Mouse (Mus musculus) layer of hippocampus, postnatal 10 days (tissue): ENCODE results near the gene Cd3d. TPM values are rescaled to one million over a fixed set of nuclear protein-coding genes. Genes with fewer than 3 reads are reported as not detected.
"Not testable (repeated sequence)": the region's sequence is repeated elsewhere in the genome, so short reads cannot be mapped to it uniquely, and the experiment has no call there.

Source experiments
- DNase-seq, 2 experiments: peaks; one replicate each; pipeline ENCODE4 v3.0.0; 2021; ENCODE audit warnings: low spot score in 2 of 2
- long read RNA-seq: library from polyadenylated mRNA; stranded (forward); transcript quantifications from one replicate; pipeline ENCODE4 v2.0.0, GENCODE M21; 2023
- total RNA-seq, 2 experiments: library from RNA; stranded (reverse); gene quantifications; 2 replicates each; pipeline ENCODE4 v1.2.3; 2021

Gene Cd3d
- not detected for total RNA-seq
- long read RNA-seq: 0 reads

DNA sequence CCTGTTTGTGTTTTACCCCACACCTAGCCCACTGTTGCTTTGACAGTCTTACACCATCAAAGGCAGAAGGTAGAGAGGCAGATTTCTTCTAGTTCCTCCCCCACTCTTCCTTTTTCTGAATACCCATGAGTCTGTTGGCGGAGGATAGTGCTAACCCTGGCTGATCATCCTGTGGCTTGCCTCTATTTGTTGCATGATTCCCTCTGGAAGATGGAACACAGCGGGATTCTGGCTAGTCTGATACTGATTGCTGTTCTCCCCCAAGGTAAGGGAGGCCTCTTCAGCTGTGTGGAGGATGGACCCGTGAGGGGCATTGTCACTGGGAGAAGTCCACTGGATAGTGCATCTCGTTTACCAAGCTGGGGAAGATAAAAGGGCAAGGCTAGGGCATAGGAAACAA, at the start of gene Cd3d:
Gene Cd3d (plus strand): TSS at position 111 of the 400 bp plus-strand sequence.
- DNase-seq: no peak

DNA sequence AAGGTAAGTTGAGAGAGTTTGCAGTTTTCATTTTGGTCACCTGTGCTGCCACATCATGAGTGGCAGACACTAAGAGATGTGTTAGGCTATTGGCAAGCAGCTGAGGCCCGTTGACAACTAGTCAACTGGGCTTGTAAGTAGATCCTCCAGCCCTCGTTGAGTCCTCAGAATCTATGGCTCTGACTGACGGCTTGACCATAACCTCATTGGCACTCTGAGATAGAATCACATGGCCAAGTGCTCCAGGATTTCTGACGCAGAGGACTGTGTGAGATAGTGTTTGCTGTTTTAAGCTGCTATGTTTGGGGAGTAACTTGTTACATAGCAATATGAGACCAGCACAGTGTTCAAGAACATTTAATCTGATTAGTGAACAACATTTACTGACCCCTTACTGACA, 39.8 kb upstream of the Cd3d start:
- no peak for DNase-seq

DNA sequence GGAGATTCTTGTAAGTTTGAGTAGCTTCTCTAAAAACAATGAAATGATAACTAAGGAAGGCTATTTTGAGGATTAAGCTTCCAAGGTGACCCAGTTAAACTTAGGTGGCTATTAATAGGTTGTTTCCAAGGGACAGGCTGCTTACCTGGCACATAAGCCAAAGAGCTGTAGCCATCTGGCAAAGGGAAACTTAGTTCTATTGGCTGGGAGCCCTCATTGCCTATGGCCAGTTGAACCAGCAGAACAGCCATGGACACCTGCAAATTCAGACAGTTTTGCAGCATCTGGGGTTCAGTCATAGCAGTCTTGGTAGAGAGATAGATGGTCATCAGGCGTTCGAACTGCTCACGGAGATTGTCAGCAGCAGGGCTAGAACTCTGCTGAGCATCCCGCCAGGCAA, 39.2 kb upstream of the Cd3d start:
- DNase-seq: no peak

DNA sequence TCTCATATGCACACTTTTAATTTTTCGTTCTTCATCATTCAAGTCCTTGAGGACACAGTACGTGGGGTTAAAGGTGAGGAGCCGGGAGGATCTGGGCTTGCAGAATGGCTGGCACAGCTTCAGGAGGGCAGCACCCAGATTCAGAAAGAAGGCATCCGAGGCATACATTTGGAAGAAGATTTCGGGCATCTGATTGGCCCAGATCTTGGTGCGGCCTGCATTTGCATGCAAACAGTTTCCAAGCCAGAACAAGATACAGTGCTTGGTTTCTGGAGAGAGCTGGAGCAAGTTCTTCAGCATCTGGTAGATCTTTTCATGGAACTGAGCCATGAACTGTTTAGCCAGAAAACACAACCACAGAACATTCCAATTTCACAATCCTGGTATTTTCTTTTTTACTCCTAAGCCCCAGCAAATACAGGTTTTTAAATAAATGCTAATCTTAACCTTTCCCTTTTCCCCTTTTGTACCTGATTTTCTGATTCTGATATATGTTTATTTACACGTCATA, 35.3 kb upstream of the Cd3d start:
- no peak for DNase-seq

DNA sequence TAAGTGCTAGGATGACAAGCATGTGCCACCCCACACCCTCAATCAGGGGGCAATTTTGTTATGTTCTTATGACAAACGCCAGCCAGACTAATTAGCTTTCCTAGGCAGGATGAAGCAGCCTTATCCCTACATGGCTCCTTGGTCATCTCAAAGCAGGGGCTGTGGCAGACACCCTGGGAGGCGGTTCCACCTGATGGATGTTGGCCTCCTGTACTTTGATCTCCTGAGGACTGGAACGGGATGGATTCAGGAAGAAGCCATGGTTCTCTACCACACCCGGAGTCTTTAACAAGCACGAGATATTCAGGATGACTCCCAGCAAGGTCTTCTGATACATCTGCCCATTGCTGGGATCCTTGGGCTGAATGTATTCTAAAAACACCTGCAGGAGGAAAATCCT, 33.8 kb upstream of the Cd3d start:
- no peak for DNase-seq

DNA sequence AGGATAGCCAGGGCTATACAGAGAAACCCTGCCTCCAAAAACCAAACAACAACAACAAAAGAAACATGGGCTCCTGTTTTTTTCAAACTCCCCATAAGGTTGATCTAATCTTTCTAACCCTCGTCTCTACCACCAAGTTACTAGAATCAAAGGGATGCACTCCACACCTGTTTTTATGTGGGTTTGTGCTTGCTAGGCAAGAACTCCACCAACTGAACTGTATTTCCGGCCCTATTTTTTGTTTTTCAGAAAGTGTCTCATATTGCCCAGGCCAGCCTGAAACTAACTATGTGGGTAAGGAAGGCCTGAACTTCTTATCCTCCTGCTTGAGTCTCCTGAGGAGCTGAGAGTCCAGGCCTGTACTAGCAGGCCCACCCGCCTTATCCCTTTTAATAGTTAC, 27.2 kb upstream of the Cd3d start:
- no peak for DNase-seq

DNA sequence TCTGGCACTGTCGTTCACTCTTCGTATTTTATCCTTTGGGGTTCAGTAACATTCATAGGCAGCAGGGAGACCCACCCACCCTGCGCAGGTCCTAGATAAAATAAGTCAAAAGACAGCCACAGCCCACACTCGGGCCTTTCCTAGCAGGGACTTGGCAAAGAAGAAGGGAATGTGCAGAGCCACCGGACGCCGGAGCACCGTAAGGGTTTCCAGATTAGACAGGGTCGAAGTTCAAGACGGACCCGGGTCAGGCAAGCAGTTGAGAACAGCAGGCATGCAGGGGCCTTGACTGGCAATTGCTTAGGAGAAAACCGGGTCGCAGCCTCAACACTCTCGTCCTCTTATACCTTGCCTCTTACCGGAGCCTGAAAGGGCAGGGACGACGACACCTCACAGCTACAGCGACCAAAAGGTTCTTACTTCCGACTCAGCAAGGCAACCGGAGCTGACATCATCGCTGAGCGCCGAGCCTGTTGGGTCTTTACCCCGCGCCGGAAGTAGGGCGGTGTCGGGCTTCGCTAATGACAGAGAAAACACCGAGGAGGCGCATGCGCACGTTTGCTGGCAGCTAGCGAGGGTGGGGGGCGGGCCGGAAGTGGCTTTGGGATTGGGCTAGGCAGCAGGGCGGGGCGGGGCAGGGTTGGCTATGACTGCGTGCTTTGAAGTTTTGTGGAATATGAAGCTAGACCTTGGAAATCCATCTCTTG, 16.3 kb upstream of the Cd3d start, which contains the start of gene Ube4a:
Gene Ube4a (minus strand): TSS at position 475 of the 707 bp plus-strand sequence.
- DNase-seq: peak; percentile 99 to 100

DNA sequence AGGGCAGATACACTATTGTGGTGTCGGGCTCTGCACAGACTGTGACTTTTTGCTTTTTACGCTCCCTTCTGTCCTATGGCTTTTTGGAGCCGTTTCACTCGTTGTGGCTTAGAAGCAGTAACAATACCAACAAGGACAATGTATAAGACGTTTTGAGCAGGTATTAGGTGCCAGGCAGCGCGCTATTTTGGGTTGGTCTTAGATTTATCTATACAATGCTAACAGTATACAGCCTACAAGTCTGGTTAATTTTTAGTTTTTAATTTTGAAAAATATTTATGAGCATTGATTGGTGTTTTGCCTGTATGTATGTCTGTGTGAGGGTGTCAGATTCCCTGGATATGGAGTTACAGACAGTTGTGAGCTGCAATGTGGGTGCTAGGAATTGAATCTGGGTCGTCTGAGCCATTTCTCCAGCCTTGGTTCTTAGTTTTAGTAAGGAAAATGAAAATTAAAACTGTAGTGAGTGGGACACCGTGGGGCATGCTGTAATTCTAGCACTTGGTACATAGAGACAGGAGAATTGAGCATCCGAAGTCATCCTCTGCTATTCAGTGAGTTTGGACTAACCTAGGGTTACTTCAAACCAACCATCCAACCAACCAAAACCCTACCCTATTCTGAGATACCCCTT, 15.6 kb upstream of the Cd3d start:
- no peak for DNase-seq

DNA sequence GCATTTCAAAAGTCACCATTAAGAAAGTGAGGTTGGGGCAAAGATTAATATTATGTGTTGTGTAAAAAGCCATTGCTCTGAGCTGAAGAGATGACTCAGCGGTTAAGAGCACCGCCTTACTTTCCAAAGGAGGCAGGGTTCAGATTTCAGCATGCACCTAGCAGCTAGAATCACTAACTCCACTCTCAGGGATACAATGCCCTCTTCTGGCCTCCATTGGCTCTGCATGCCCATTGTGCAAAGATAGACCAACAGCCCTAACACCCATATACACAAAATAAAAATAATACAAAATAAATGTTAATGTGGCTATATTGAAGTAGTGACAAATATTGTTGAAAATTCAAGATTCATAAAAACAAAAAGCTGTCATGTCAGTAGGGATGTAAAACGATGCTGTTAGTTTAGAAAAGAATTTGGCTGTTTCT, 14.8 kb upstream of the Cd3d start:
- peak; percentile 59 to 67 for DNase-seq

DNA sequence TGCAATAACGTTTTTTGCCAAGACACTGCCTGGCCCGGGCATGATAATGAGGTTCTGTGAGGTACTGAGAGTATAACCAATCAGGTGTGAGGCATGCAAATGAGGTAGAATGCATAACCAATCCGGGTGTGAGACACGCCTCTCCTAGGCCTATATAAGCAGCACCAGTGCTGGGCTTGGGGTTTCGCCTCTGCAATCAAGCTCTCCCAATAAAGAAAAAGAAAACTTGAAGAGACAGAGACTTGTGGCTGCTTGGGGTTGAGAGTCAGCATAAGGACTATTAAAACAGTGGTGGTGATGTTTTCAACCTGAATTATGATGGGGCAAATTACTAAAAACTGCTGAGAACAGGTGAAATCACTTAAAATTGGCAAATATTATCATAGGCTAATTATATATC, 13.8 kb upstream of the Cd3d start:
- not testable (repeated sequence) for DNase-seq

DNA sequence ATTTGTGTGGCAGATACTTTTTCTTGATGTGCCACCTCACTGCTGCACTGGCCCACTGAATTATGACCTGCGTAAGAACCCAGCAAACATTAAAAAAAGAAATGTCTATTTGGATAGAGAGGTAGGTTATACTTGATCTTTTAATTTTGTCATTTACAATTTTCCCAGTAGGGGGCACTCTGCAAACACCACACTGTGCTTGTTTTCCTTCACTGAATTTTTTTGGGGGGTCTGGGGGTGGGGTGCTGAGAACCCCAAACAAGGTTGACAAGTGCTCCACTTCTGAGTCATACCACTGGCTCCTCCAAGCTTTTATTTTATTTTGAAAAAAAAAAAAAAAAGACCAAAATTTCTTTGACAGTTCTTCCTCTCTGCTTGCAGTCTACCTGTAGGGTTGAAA, 12.1 kb upstream of the Cd3d start:
- no peak for DNase-seq

DNA sequence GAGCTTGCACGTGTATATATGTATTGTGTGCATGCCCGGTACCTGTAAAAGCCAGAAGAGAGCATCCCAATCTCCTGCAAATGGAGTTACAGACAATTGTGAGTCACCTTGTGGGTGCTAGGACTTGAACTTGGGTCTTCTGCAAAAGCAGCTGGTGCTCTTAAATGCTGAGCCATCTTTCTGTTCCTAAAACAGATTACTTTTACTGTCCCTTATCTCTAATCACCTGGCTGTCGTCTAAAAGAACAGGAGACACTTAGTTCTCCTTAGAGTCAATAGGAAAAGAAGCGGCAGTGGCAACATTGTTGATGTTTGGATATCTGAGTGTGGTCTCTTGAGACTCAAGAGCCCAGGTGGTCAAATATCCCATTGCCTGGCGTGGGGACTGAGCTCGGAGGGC, 3.8 kb upstream of the Cd3d start:
- DNase-seq: no peak

DNA sequence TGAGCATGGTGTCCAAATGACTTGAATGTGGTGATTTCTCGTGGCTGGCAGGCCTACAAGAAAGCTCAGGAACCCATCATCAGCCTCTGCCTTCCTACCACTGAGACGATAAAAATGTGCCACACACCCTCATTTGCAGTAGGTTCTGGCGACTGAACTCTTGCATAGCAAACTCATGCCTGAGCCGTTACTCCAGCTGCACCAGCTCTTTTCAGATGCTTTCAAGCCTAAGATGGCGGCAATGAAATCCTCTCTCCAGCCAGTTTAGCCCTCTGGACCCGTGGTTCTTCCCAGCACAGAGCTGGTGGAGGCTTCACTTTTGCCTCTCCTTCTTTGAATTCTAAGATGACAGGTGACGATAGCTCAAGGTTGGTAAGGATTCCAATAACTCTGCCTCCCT, 1.8 kb upstream of the Cd3d start:
- DNase-seq: no peak

DNA sequence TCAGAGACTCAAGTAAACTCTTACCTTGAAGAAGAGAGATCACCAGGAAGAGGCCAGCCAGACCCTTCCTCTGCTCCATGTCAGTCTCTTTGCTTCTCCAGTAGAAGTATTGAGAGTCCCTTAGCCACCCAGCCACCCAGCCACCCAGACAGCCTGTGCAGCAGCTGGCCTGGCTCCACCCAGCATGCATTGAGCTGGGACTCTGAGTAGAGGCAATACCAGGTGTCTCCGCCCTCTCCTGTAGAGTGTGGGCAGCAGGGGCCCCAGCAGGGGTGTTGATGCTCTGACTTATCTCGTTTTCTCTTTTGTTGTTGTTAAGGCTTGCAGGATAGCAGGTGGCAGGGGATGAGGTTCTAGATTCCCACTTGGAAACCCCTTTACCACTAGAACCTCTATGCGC, 1.3 kb upstream of the Cd3d start, which contains the start of gene Cd3g:
Gene Cd3g (minus strand): TSS at position 190 of the 400 bp plus-strand sequence.
- DNase-seq: no peak

DNA sequence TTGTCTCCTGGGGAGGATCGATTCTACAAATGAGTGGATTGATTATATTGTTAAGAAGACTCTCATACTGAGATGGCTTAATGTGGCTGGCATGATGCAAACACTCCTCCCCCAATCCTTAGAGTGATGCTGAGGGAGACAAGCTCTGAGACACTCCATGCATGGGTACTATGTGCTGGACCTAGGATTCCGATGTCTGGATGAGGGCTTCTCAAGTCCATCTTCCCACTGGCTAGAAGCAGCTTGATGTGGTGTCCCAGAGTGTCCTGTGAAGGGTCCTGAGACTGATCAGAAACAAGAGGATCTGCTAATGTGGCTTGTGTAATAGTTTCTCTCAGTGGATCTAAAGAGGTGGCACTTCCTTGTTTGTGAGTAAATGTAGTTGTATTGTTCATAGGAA, 482 bp upstream of the Cd3d start:
- DNase-seq: no peak

DNA sequence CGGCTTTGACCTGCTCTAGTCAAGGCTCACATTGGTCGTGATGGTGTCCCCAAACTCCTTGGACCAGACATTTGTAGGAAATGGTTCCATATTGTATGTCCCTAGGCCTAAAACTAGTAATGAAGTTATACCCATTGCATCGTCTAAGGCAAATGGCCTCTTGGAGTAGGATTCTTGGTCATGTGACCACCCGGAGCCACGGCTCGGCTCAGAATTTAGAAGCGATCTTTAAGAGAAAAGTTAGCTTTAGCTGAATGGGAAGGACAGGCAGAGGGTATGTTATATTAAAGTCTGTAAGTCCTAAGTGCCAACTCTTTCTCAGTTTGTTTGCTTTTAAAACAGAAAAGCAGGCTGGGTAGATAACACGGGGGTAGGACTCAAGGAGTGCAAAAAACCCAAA, 495 bp downstream of the Cd3d start:
- no peak for DNase-seq

DNA sequence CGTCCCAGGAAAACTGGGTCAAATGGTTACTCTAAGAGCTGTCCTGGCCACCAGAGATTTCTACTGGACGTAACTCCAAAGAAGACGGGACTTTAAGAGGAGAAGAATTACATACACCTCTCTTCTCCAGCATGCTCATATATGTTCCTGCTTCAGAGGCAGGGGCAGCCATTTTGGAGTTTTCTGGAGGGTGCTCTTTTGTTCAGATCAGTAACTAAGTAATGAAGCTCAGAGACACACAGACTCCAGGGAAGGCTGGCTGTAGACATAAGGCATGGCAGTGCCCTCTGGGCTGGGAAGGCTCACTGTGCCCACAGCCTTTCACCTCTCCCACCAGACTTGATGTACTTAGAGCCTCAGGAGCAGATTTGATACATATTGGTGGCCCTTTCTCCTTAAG, 945 bp downstream of the Cd3d start:
- DNase-seq: no peak

DNA sequence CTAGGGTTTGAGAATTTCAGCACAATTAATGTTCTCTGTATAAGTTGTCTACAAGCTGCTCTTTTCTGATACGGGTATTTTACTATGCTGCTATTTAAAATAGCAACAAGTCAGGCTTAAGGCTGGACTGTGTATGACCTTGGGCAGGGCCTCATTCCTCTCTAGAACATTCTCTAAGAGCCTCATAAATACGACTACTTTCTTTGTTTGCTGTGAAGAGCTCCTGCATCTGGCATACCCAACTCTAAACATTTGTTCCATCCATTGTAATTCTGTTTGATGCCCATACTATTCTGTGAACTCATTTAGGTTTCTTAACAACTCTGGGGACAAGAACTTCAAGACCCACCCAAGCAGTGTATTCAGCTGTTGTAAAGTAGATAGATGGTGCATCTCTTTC, 1.4 kb downstream of the Cd3d start:
- DNase-seq: no peak

DNA sequence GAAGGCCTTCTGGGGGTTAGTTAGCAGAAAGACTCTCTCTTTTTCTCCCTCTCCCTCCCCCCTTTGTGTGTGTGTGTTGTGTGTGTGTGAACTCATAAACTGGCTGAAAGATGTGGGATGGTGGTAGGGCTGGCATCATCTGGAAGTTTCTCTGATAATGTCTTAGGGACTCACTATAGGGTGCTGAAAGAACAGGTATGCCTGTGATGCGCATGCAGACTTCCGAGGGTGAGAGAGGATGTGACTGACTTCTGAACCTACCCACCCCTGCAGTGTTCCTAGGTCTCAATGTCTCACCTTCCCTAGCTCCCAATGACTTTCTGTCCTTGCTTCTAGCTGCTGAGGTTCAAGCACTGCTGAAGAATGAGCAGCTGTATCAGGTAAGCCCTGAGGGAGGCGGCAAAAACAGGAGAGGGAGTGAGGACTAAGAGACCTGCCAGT, 4.2 kb downstream of the Cd3d start:
- no peak for DNase-seq

DNA sequence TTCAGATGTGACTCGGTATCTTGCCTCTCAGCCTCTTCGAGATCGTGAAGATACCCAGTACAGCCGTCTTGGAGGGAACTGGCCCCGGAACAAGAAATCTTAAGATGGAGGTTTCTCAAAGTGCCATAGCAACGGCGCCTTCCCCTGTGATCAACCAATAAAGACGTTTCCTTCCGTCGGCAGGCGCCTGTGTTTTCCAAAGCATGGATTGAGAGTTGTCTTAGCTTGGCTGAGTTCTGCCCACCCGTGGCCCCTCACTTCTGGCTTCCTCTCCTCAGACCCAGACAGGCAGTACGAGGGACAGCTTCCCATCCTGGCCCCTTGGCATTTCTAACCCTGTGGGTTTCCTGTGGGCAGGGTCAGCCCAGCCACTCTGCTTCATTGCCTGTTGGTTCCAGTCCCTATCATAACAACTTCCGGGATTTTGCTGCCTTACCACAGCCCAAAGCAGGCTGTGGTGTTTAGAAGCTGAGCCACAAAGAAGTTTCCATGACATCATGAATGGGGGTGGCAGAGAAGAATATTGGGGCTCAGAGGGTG, 4.7 kb downstream of the Cd3d start:
- no peak for DNase-seq

DNA sequence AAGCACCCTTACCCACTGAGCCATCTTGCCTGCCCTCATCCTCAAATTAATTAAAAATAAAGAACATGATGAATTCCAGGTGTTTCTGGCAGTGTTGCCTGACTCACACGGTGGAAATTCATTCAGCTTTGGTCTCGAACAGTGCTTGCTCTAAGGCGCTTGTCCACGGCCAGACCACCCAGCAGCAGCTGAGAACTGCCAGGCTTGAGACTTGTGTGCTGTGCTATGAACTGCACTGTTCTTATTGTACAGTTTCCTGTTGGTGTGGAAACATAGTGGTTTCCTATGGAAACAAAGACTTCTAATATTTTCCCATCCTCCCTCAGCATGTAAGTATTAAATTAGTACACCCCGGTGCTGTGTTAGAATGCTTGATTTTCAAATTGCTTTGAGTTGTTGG, 5.4 kb downstream of the Cd3d start:
- no peak for DNase-seq

DNA sequence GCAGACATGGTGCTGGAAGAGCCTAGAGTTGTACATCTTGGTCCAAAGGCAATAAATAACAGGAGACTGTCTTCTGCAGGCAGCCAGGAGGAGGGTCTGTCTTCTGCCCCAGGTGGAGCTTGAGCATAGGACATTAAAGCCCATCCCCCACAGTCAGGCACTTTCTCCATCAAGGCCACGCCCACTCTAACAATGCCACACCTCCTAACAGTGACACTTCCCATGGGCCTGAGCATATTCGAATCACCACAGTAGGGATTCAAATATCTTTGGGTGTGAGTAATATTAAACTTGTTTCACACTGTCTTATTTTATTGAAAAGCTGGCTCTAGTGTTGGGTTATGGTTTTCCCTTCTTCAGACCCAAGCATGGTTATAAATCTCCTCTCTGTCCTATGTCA, 10.2 kb downstream of the Cd3d start:
- DNase-seq: no peak
